Mouse (Mus musculus): ENCODE results near the gene Drc3. TPM values are rescaled to one million over a fixed set of nuclear protein-coding genes. Genes with fewer than 3 reads are reported as not detected.
A peak's percentile ranks its signal among the peaks of the same experiment; 100 is the strongest.

The Drc3 gene
- polyA plus RNA-seq, 1 experiment from 2014 or later, result 6.0 TPM

- no peak for DNase-seq (ENCODE audit: low spot score)
- Histone ChIP-seq H3K4me3 (peak overlapping the region; percentile 75), H3K9me3 (no peaks in the 10 kb centered on the region), H3K36me3 (no peaks in the 10 kb centered on the region), H3K27ac (no peak overlapping the region), H3K27me3 (ENCODE audit: insufficient read depth, poor library complexity, severe bottlenecking) (no peaks in the 10 kb centered on the region), H3K4me1 (replicated peaks) (peaks cover 22% of the 10 kb centered on the region)
- WGBS, result 55% methylated on average over 2 of the region's 2 CpGs
These were observed 1.7 kb upstream of the Drc3 start for GRCm38 (mm10) chr11:60351388-60351787.

GRCm38 (mm10) chr11:60351925-60352371, 1.2 kb upstream of the Drc3 start:
- Histone ChIP-seq H3K4me1 (replicated peaks) (peaks cover 22% of the 10 kb centered on the region), H3K4me3 (peak overlapping the region; percentile 75), H3K27ac (peak overlapping the region; percentile 84), H3K36me3 (no peaks in the 10 kb centered on the region), H3K27me3 (ENCODE audit: insufficient read depth, poor library complexity, severe bottlenecking) (no peaks in the 10 kb centered on the region), H3K9me3 (no peaks in the 10 kb centered on the region)
- DNase-seq (ENCODE audit: low spot score), result no peak
- 30% methylated on average over 11 of the region's 11 CpGs for WGBS

GRCm38 (mm10) chr11:60355952-60356351, 2.8 kb downstream of the Drc3 start:
- Histone ChIP-seq H3K9me3 (no peaks in the 10 kb centered on the region), H3K27me3 (ENCODE audit: insufficient read depth, poor library complexity, severe bottlenecking) (no peaks in the 10 kb centered on the region), H3K4me3 (no peak overlapping the region), H3K27ac (no peak overlapping the region), H3K36me3 (no peaks in the 10 kb centered on the region), H3K4me1 (replicated peaks) (peaks cover 22% of the 10 kb centered on the region)
- 92% methylated on average over 2 of the region's 2 CpGs for WGBS
- no peak for DNase-seq (ENCODE audit: low spot score)

GRCm38 (mm10) chr11:60357116-60357515, 4.0 kb downstream of the Drc3 start:
- no peaks in the 10 kb centered on the region for H3K36me3 ChIP-seq
- H3K4me3 ChIP-seq, result no peak overlapping the region
- WGBS, result 58% methylated on average over 1 of the region's 1 CpGs
- H3K9me3 ChIP-seq, result no peaks in the 10 kb centered on the region
- H3K27ac ChIP-seq, result no peak overlapping the region
- peaks cover 14% of the 10 kb centered on the region for H3K4me1 ChIP-seq (replicated peaks)
- no peaks in the 10 kb centered on the region for H3K27me3 ChIP-seq (ENCODE audit: insufficient read depth, poor library complexity, severe bottlenecking)
- DNase-seq (ENCODE audit: low spot score), result no peak

GRCm38 (mm10) chr11:60358548-60358947, 5.4 kb downstream of the Drc3 start:
- Histone ChIP-seq H3K27ac (no peak overlapping the region), H3K9me3 (no peaks in the 10 kb centered on the region), H3K36me3 (no peaks in the 10 kb centered on the region), H3K4me3 (no peak overlapping the region), H3K4me1 (replicated peaks) (peaks cover 5% of the 10 kb centered on the region), H3K27me3 (ENCODE audit: insufficient read depth, poor library complexity, severe bottlenecking) (no peaks in the 10 kb centered on the region)
- 83% methylated on average over 7 of the region's 7 CpGs for WGBS
- no peak for DNase-seq (ENCODE audit: low spot score)

GRCm38 (mm10) chr11:60359138-60359537, 6.0 kb downstream of the Drc3 start:
- Histone ChIP-seq H3K4me3 (no peak overlapping the region), H3K4me1 (replicated peaks) (no peaks in the 10 kb centered on the region), H3K27ac (no peak overlapping the region), H3K36me3 (no peaks in the 10 kb centered on the region), H3K27me3 (ENCODE audit: insufficient read depth, poor library complexity, severe bottlenecking) (no peaks in the 10 kb centered on the region), H3K9me3 (no peaks in the 10 kb centered on the region)
- no peak for DNase-seq (ENCODE audit: low spot score)
- WGBS, result 68% methylated on average over 5 of the region's 5 CpGs

- WGBS, result 67% methylated on average over 1 of the region's 1 CpGs
- no peaks in the 10 kb centered on the region for H3K4me1 ChIP-seq (replicated peaks)
- DNase-seq (ENCODE audit: low spot score), result no peak
- no peaks in the 10 kb centered on the region for H3K36me3 ChIP-seq
- H3K4me3 ChIP-seq, result no peak overlapping the region
- H3K27ac ChIP-seq, result no peak overlapping the region
- no peaks in the 10 kb centered on the region for H3K9me3 ChIP-seq
- H3K27me3 ChIP-seq (ENCODE audit: insufficient read depth, poor library complexity, severe bottlenecking), result no peaks in the 10 kb centered on the region
These were observed 6.8 kb downstream of the Drc3 start for GRCm38 (mm10) chr11:60359936-60360335.

- H3K27ac ChIP-seq, result no peak overlapping the region
- no peaks in the 10 kb centered on the region for H3K36me3 ChIP-seq
- no peak for DNase-seq (ENCODE audit: low spot score)
- peaks cover 3% of the 10 kb centered on the region for H3K4me1 ChIP-seq (replicated peaks)
- no peaks in the 10 kb centered on the region for H3K9me3 ChIP-seq
- H3K4me3 ChIP-seq, result no peak overlapping the region
- H3K27me3 ChIP-seq (ENCODE audit: insufficient read depth, poor library complexity, severe bottlenecking), result no peaks in the 10 kb centered on the region
- 79% methylated on average over 5 of the region's 5 CpGs for whole genome bisulfite sequencing
These were observed 7.6 kb downstream of the Drc3 start for GRCm38 (mm10) chr11:60360631-60361201.

GRCm38 (mm10) chr11:60366239-60367019, 13.3 kb downstream of the Drc3 start:
- Histone ChIP-seq H3K36me3 (no peaks in the 10 kb centered on the region), H3K27me3 (ENCODE audit: insufficient read depth, poor library complexity, severe bottlenecking) (no peaks in the 10 kb centered on the region), H3K27ac (peak overlapping the region; percentile 76), H3K9me3 (no peaks in the 10 kb centered on the region), H3K4me1 (replicated peaks) (peaks cover 22% of the 10 kb centered on the region), H3K4me3 (peak overlapping the region; percentile 6; the same call in 1 of the 2 replicates)
- peak; percentile 23 for DNase-seq (ENCODE audit: low spot score)
- 39% methylated on average over 16 of the region's 16 CpGs for WGBS

GRCm38 (mm10) chr11:60367256-60367655, 14.1 kb downstream of the Drc3 start:
- DNase-seq (ENCODE audit: low spot score), result no peak
- Histone ChIP-seq H3K9me3 (no peaks in the 10 kb centered on the region), H3K4me1 (replicated peaks) (peaks cover 22% of the 10 kb centered on the region), H3K4me3 (no peak overlapping the region), H3K36me3 (no peaks in the 10 kb centered on the region), H3K27ac (no peak overlapping the region), H3K27me3 (ENCODE audit: insufficient read depth, poor library complexity, severe bottlenecking) (no peaks in the 10 kb centered on the region)
- 79% methylated on average over 3 of the region's 3 CpGs for WGBS

- 81% methylated on average over 4 of the region's 4 CpGs for WGBS
- no peak overlapping the region for H3K4me3 ChIP-seq
- H3K36me3 ChIP-seq, result no peaks in the 10 kb centered on the region
- peaks cover 22% of the 10 kb centered on the region for H3K4me1 ChIP-seq (replicated peaks)
- no peak overlapping the region for H3K27ac ChIP-seq
- no peak for DNase-seq (ENCODE audit: low spot score)
- no peaks in the 10 kb centered on the region for H3K9me3 ChIP-seq
- no peaks in the 10 kb centered on the region for H3K27me3 ChIP-seq (ENCODE audit: insufficient read depth, poor library complexity, severe bottlenecking)
These were observed 15.8 kb downstream of the Drc3 start for GRCm38 (mm10) chr11:60368909-60369308.

- H3K36me3 ChIP-seq, result no peaks in the 10 kb centered on the region
- WGBS, result 75% methylated on average over 4 of the region's 4 CpGs
- H3K27ac ChIP-seq, result no peak overlapping the region
- H3K27me3 ChIP-seq (ENCODE audit: insufficient read depth, poor library complexity, severe bottlenecking), result no peaks in the 10 kb centered on the region
- H3K9me3 ChIP-seq, result no peaks in the 10 kb centered on the region
- H3K4me1 ChIP-seq (replicated peaks), result peaks cover 22% of the 10 kb centered on the region
- no peak overlapping the region for H3K4me3 ChIP-seq
- DNase-seq (ENCODE audit: low spot score), result no peak
These were observed 16.3 kb downstream of the Drc3 start for GRCm38 (mm10) chr11:60369448-60369847.

GRCm38 (mm10) chr11:60370431-60370830, 17.3 kb downstream of the Drc3 start:
- Histone ChIP-seq H3K4me3 (no peak overlapping the region), H3K9me3 (no peaks in the 10 kb centered on the region), H3K27ac (no peak overlapping the region), H3K36me3 (no peaks in the 10 kb centered on the region), H3K4me1 (replicated peaks) (peaks cover 26% of the 10 kb centered on the region), H3K27me3 (ENCODE audit: insufficient read depth, poor library complexity, severe bottlenecking) (no peaks in the 10 kb centered on the region)
- WGBS, result 88% methylated on average over 13 of the region's 13 CpGs
- DNase-seq (ENCODE audit: low spot score), result no peak
